Mouse (Mus musculus) CH12.LX (cell line): ENCODE results near the gene Cep57l1. TPM values are rescaled to one million over a fixed set of nuclear protein-coding genes. Genes with fewer than 3 reads are reported as not detected.

Experiments used
- DNase-seq: peaks from one replicate; pipeline ENCODE4 v3.0.0-alpha.2; 2013; ENCODE audit errors: extremely low read depth
- H3K27ac ChIP-seq: 2 replicates; pipeline ENCODE4 v1.5.1; 2012; ENCODE audit warnings: low read depth, mild to moderate bottlenecking, control low read depth, moderate library complexity; ENCODE audit not compliant: insufficient read depth
- H3K27me3 ChIP-seq: replicated peaks from 2 replicates; pipeline ENCODE3; 2012; ENCODE audit warnings: inconsistent platforms
- H3K36me3 ChIP-seq, 2 experiments: replicated peaks in 1 of 2; 2 replicates each; pipeline versions ENCODE3 to v1.6.1; 2012; ENCODE audit warnings: inconsistent platforms in 1 of 2, low read length in 1 of 2, mild to moderate bottlenecking in 1 of 2, mixed read lengths in 1 of 2, moderate library complexity in 1 of 2; ENCODE audit not compliant: control insufficient read depth in 1 of 2, insufficient read depth in 1 of 2
- H3K4me1 ChIP-seq, 2 experiments: 2 replicates each; pipeline ENCODE4 v1.6.1; 2012; ENCODE audit warnings: inconsistent platforms in 1 of 2, moderate library complexity in 1 of 2; ENCODE audit not compliant: insufficient read depth in 2 of 2, control insufficient read depth in 1 of 2
- H3K4me2 ChIP-seq: 2 replicates; pipeline ENCODE4 v1.6.1; 2012; ENCODE audit warnings: low read depth, mild to moderate bottlenecking, control low read depth; ENCODE audit not compliant: poor library complexity, insufficient read depth, severe bottlenecking
- H3K4me3 ChIP-seq, 3 experiments: fragments of 150-350 bp in 1 of 3; sonication (generic) in 1 of 3; replicated peaks in 1 of 3; 2 replicates each; pipeline versions ENCODE3 to v1.5.1; 2011 to 2012; ENCODE audit warnings: low read depth in 2 of 3, low read length in 2 of 3, mild to moderate bottlenecking in 2 of 3, moderate library complexity in 2 of 3, control low read depth in 1 of 3, improper control_type of control experiment in 1 of 3, inconsistent platforms in 1 of 3, mixed read lengths in 1 of 3; ENCODE audit not compliant: poor library complexity in 1 of 3
- H3K79me2 ChIP-seq: replicated peaks from 2 replicates; pipeline ENCODE4 v1.6.1; 2012; ENCODE audit warnings: mild to moderate bottlenecking, moderate library complexity; ENCODE audit not compliant: control insufficient read depth, poor library complexity, insufficient read depth, severe bottlenecking; ENCODE audit errors: extremely low read depth
- H3K9ac ChIP-seq: 2 replicates; pipeline ENCODE4 v1.6.1; 2012; ENCODE audit warnings: low read depth, mild to moderate bottlenecking, control low read depth, moderate library complexity; ENCODE audit not compliant: insufficient read depth
- H3K9me3 ChIP-seq: replicated peaks from 2 replicates; pipeline ENCODE3; 2012; ENCODE audit warnings: low read length, inconsistent platforms, mixed read lengths
- CTCF ChIP-seq, 2 experiments: IDR thresholded peaks in 1 of 2; conservative IDR thresholded peaks in 1 of 2; 2 replicates each; pipeline ENCODE4 v1.5.1; 2011 to 2012; ENCODE audit warnings: low read depth in 2 of 2, low read length in 2 of 2, improper control_type of control experiment in 1 of 2, inconsistent platforms in 1 of 2, mild to moderate bottlenecking in 1 of 2, moderate library complexity in 1 of 2
- E2F4 ChIP-seq: IDR thresholded peaks from 2 replicates; pipeline ENCODE4 v1.6.1; 2011; ENCODE audit warnings: low read depth, low read length, improper control_type of control experiment; ENCODE audit not compliant: insufficient replicate concordance
- GABPA ChIP-seq: IDR thresholded peaks from 2 replicates; pipeline ENCODE4 v1.6.1; 2012; ENCODE audit warnings: low read depth, low read length, improper control_type of control experiment, inconsistent platforms; ENCODE audit not compliant: insufficient replicate concordance
- HCFC1 ChIP-seq: IDR thresholded peaks from 2 replicates; pipeline ENCODE4 v1.6.1; 2012; ENCODE audit warnings: low read depth, mild to moderate bottlenecking, inconsistent platforms, low read length, improper control_type of control experiment
- MAZ ChIP-seq: IDR thresholded peaks from 2 replicates; pipeline ENCODE4 v1.6.1; 2012; ENCODE audit warnings: low read depth, mild to moderate bottlenecking, inconsistent platforms, low read length, improper control_type of control experiment, moderate library complexity
- MEF2A ChIP-seq: IDR thresholded peaks from 2 replicates; pipeline ENCODE4 v1.6.1; 2014; ENCODE audit warnings: low read depth, mild to moderate bottlenecking, inconsistent platforms, low read length, improper control_type of control experiment, borderline replicate concordance
- NELFE ChIP-seq: IDR thresholded peaks from 2 replicates; pipeline ENCODE4 v1.6.1; 2011; ENCODE audit warnings: low read depth, low read length, improper control_type of control experiment
- POLR2AphosphoS2 ChIP-seq: IDR thresholded peaks from 2 replicates; pipeline ENCODE4 v1.6.1; 2011; ENCODE audit warnings: low read depth, low read length, improper control_type of control experiment
- RAD21 ChIP-seq: IDR thresholded peaks from 2 replicates; pipeline ENCODE4 v1.6.1; 2011; ENCODE audit warnings: low read depth, mild to moderate bottlenecking, low read length, improper control_type of control experiment, moderate library complexity
- SMC3 ChIP-seq: IDR thresholded peaks from 2 replicates; pipeline ENCODE4 v1.6.1; 2011; ENCODE audit warnings: low read depth, low read length, improper control_type of control experiment
- UBTF ChIP-seq: IDR thresholded peaks from 2 replicates; pipeline ENCODE4 v1.6.1; 2012; ENCODE audit warnings: low read depth, mild to moderate bottlenecking, inconsistent platforms, low read length, improper control_type of control experiment, moderate library complexity
- ZC3H11A ChIP-seq: IDR thresholded peaks from 2 replicates; pipeline ENCODE4 v1.6.1; 2012; ENCODE audit warnings: low read depth, mild to moderate bottlenecking, inconsistent platforms, low read length, improper control_type of control experiment
- ZNF384 ChIP-seq: IDR thresholded peaks from 2 replicates; pipeline ENCODE4 v1.6.1; 2012; ENCODE audit warnings: low read depth, low read length, improper control_type of control experiment, inconsistent platforms
- dilution Hi-C: fragments of 300-500 bp; cut with MboI; formaldehyde crosslinking; loops from 2 replicates; pipeline ENCODE4 v1.14.3; 2020; ENCODE audit warnings: low sequenced_read_pairs; ENCODE audit not compliant: extremely low pct_unique_long_range_greater_than_20kb, extremely low pct_ligation_motif_present
- in situ Hi-C: fragments of 300-500 bp; cut with MboI; formaldehyde crosslinking; loops from 3 replicates; pipeline ENCODE4 v1.14.3; 2019; ENCODE audit warnings: low sequenced_read_pairs, low pct_ligation_motif_present, low pct_unique_long_range_greater_than_20kb, mixed read lengths
- polyA plus RNA-seq: library from polyadenylated mRNA; unstranded; fragments of >175 nt; gene quantifications from 2 replicates; pipeline ENCODE4 v1.2.1, GENCODE M21; 2012; ENCODE audit warnings: low read depth; ENCODE audit not compliant: insufficient read length
- total RNA-seq, 2 experiments: library from RNA; depleted of rRNA; stranded (reverse); fragments of 300-350 nt in 1 of 2; fragments of >200 nt in 1 of 2; gene quantifications; 2 replicates each; pipeline ENCODE4 v1.2.3; 2012 to 2014

Cep57l1 gene
- total and polyA plus RNA-seq, 3 experiments = 14.1 to 28.1 (median 19.4) TPM

GRCm38 (mm10) chr10:41829191-41829590 is 19.5 kb upstream of the Cep57l1 start:
- Histone ChIP-seq H3K27ac (no peak overlapping the region), H3K9ac (no peak overlapping the region), H3K4me2 (no peak overlapping the region), H3K27me3 (no peaks in the 10 kb centered on the region), H3K79me2 (no peaks in the 10 kb centered on the region; the same call in 1 of the 2 replicates), H3K4me3 (no peak overlapping the region), H3K9me3 (no peaks in the 10 kb centered on the region), H3K4me1 (peaks cover 3 to 67% of the 10 kb centered on the region in 2 experiments), H3K36me3 (no peaks in the 10 kb centered on the region)
- in situ Hi-C loops (loop anchor here (5.0 kb wide), 1 partner anchor 463 kb away; no protein-coding TSS in a partner anchor), dilution Hi-C loops (no loop called here)
- DNase-seq = no peak
- TF ChIP-seq RAD21 (no peak), ZC3H11A (no peak), MAZ (no peak), ZNF384 (no peak), HCFC1 (no peak)

- H3K79me2 ChIP-seq = no peaks in the 10 kb centered on the region; the same call in 1 of the 2 replicates
- in situ Hi-C loops (loop anchor here (5.0 kb wide), 1 partner anchor 465 kb away; no protein-coding TSS in a partner anchor), dilution Hi-C loops (no loop called here)
- no peaks in the 10 kb centered on the region for H3K9me3 ChIP-seq
- no peak overlapping the region for H3K27ac ChIP-seq
- no peak overlapping the region for H3K4me2 ChIP-seq
- peaks cover 0 to 63% of the 10 kb centered on the region in 2 experiments; a peak in 3 of 4 replicates for H3K4me1 ChIP-seq
- no peaks in the 10 kb centered on the region for H3K36me3 ChIP-seq
- H3K4me3 ChIP-seq = no peak overlapping the region
- DNase-seq = no peak
- no peak overlapping the region for H3K9ac ChIP-seq
- H3K27me3 ChIP-seq = no peaks in the 10 kb centered on the region
- TF ChIP-seq GABPA (no peak), UBTF (no peak), HCFC1 (no peak), MEF2A (no peak), NELFE (no peak), E2F4 (no peak), POLR2AphosphoS2 (no peak)
- TF ChIP-seq, all 38 proteins: peak for 0
Observed at GRCm38 (mm10) chr10:41827784-41828183, 18.1 kb upstream of the Cep57l1 start.

GRCm38 (mm10) chr10:41826526-41827116 is 16.9 kb upstream of the Cep57l1 start:
- in situ Hi-C loops (loop anchor here (5.0 kb wide), 1 partner anchor 466 kb away; no protein-coding TSS in a partner anchor), dilution Hi-C loops (no loop called here)
- Histone ChIP-seq H3K9me3 (no peaks in the 10 kb centered on the region), H3K79me2 (no peaks in the 10 kb centered on the region; the same call in none of the 2 replicates), H3K27me3 (no peaks in the 10 kb centered on the region), H3K4me1 (peaks cover 0 to 66% of the 10 kb centered on the region in 2 experiments; a peak in 3 of 4 replicates), H3K4me3 (no peak overlapping the region), H3K9ac (no peak overlapping the region), H3K4me2 (no peak overlapping the region), H3K27ac (no peak overlapping the region), H3K36me3 (no peaks in the 10 kb centered on the region)
- peak; percentile 43 for DNase-seq
- no peak for TF ChIP-seq ZNF384
- TF ChIP-seq CTCF (conservative IDR thresholded peaks at IDR 0.05 in 1 of 2, IDR thresholded peaks at IDR 0.05 in 1 of 2; ENCODE audit: low read depth in 2 of 2, low read length in 2 of 2) = peak in 1 of 2 experiments; percentile 37; a peak in 2 of 4 replicates
- 0 out of 2 replicates have a peak, but pooled peaks have one; percentile 23 for TF ChIP-seq SMC3
